Mouse (Mus musculus) cerebellum, adult (tissue): Measurements from ENCODE around the gene C8b.

Experiments used
- ATAC-seq: cut with Nextera tagmentation; 2 replicates; pipeline ENCODE4 v1.9.2; 2017; ENCODE audit warnings: mild to moderate bottlenecking, moderate library complexity, mixed read lengths; ENCODE audit not compliant: insufficient number of reproducible peaks, low FRiP score, low TSS enrichment

C8b gene

DNA sequence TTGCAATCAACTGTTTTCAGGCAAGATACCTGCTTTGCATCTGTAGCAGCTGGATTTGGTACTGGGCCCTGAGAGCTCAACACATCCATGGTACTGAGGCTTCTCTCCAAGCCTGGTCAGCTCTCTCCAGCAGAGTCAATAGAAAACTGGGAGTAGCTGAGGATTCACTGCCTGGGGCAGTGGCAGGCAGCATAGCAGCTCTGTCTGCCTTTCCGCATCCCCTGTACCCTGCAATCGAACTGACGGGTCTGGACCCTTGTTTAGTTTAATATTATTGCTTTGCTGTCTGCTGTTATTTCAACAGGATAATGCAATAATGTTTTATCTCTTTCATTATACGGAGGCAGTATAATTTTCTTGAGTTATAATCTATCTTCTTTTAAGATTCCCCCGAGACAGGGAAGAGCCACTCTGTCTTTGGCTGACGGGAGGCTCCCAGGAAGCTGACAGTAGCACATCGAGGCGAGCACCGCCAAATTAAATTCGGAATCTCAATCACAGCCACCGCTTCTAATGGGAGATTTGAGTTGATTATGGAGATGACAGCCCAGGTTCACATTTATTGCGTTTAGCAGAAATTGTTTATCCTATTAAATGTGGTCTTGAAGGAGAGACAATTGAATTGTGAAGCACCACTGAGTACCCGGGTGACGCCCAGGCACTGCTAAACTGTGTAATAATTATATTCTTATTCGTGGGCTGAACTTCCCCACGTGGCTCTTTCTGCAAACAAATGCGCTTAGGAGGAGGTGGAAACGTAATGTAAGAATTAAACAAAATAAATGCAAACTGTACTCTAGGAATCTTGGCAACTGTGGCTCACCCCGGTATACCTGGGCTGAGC lies 39.5 kb downstream of the C8b start:
- no peak for ATAC-seq

DNA sequence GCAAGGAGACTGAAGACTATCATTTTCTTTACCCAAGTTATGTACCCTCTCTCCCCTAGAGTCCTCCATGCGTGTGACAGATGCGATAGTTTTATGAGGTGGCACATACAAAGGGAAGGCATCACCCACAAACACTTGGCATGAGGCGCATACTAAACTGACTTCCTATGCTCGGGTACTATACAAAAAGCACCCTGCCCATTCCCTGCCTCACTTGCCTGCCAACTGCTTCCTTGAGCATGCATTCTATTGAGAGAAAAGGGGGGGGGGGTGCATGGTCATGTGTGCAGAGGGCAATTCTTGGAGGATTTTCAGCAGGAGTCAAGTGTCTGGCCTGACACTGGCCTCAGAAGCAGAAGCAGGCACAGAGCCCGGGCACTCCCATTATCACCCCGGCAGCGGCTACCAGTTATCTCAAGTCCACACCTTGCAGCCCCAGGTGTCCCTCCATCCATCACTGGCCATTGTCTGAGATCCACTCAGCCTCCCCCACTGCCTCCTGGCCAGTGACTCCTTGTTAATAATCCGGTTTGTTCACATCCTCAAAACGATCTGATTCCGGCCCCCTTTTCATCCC lies 44.7 kb downstream of the C8b start:
- ATAC-seq = no peak

DNA sequence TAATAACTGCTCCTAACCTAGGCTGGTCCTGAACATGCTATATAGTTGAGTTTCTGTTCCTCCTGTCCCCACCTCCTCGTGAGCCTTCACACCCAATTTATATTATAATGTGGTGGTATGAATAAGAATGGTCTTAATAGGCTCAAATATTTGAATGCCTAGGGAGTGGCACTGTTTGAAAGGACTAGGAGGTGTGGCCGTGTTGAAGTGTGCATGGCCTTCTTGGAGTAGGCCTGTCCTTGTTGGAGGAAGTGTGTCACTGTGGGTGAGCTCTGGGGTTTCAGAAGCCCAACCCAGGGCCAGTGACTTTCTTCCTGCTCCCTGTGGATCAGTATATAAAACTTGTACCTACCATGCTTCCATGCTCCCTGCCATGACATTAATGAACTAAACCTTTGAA lies 47.5 kb downstream of the C8b start:
- ATAC-seq = no peak

DNA sequence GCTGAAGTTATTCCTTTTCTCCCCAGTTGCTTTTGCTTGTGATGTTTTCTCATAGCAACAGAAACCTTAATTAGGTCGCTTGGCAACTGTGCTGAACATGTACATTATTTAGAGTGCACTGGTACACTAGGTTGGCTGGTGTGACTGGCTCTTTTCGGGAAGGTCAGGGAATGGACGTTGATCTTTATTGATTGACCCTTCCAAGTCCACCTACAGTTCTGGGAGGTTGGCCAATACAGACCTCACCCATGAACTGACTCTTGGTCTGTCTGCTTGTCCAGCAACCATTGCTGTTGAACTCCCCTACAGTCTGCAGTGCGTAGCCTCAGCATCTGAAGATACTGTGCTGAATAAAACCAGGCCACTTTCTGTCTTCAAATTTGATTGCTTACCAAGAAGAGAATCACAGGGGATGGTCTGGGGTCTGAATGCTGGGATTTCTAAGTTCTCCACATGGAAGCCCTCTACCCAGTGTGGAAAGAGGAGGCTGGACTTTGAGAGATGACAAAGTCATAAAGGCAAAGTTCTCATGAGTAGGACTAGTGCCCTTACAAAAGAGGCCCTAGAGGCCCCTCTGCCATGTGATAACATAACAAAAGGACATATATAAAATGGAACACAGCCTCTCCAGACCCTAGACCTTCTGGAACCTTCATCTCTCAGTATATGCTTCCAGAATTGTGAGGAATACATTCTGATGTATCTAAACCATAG lies 50.6 kb downstream of the C8b start:
- no peak for ATAC-seq

DNA sequence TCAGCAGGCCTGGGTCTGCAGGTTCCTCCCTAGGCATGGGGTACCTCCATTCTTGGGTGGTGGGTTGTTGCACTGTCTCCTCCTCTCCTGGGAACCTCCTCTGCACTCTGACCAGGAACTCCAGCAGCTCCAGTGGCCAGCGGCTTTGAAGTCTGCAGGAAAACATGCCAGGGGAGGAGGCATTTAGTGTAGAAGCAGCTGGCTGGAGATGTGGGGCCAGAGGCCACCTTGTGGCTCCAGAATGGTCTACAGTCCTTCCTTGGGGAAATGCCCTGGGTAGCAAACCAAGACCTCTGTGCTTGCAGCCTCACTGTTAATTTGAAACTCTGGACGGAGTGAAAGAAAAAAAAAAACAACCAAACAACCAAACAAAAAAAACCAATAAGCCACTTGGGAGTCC lies 51.4 kb downstream of the C8b start:
- ATAC-seq = no peak

DNA sequence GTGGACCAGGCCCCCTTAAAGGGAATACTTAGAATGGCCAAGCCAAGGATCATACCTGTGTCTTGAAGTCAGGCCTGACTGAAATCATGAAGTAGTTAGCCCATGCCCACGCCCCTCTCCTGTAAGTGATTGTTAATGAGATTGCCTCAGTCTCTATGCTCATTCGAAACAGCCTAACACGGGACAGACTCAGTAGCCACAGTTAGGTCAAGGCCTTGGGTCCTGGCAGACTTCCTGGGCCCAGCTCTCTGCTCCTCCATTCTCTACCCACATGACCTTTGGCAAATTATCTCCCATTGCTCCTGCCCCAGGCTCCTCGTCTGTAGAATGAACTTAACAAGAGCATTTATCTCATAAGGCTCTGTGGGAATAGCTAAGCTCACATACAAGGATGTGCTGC lies 52.9 kb downstream of the C8b start:
- no peak for ATAC-seq

DNA sequence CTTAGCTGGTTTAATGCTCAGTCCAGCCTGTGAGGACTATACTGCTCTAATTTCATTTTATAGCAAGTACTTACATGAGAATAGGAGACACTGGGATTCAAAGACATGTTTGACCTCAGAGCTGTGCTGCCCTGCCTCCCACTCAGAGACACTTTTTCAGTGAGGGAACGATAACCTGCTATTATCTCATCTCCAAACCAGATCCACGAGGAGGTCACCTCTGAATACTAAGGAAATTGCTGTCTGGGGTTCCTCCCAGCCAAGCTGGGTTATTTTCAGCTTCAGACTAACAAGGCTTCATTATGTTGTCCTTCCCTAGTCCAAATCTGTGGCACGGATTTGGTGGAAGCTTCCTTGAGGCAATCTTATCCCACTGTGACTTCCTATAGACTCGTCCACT lies 53.8 kb downstream of the C8b start:
- ATAC-seq = no peak

DNA sequence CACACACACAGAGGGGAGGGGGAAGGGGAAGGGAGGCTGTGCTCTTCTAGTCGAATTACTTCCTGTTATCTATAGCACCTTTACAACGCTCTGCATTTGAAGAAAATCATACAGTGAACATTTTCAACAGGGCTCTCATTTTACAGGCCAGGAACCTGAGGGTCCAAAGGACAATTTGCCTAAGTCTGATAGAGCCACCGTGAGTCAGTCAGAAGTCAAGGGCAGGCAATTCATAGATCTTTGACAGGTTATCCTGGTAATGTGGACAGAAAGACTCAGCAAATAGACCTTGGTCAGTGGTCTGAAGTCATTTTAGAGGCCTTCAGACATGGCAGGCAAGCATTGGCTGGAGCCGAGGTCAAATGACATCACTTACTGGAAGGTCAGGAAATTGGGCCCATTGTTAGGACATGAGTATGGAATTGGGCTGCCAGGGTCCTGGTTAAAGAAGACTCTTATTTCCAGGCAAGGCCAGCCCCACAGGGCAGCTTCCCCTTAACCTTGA lies 57.5 kb downstream of the C8b start:
- no peak for ATAC-seq

DNA sequence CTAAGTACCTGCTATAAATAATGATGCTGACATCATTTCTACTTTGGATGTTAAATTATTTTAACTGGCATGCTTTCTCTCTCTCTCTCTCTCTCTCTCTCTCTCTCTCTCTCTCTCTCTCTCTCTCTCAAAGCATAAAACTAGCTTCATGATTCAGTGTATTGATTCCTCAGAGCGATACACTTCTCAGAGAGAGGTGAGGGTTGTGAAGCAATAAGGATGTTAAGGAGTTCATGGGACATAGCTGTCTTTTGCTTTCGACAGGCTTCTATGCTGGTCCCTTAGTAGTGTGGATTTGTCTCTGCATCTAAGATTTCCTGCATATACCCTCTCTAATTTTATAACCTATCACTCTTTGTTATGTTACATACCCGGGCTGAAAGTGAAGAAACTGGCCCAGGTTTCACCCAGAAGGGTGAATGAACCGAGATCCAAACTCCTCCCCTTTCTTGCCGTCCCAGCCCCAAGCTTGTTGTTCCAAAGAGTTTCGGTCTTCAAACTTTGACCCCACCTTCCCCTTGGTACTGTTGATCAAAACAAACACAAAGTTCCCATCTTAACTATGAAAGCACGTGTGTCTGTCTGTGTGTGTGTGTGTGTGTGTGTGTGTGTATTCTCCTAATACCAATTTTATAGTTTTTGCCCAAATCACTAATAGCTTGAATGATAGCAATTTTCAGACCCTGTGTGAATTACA lies 58.4 kb downstream of the C8b start:
- no peak for ATAC-seq

DNA sequence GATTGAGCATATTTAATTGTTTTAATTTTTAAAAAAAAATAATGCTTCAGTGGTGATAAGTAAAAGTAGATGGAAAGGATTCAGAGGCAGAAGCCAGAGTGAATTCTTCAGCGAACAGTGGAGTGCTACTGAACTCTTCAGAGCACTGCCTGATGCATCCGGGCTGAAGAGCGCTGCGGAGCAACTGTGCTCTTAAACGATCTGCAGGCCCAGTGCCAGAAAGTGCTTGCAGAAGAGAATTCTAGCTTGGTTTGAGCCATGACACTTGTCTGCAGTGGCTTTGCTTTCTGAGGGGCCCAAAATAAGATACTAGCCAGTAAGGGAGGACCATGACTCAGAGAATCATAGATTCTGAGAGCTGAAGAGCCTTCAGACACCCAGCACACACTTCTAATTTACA lies 62.8 kb downstream of the C8b start:
- no peak for ATAC-seq

DNA sequence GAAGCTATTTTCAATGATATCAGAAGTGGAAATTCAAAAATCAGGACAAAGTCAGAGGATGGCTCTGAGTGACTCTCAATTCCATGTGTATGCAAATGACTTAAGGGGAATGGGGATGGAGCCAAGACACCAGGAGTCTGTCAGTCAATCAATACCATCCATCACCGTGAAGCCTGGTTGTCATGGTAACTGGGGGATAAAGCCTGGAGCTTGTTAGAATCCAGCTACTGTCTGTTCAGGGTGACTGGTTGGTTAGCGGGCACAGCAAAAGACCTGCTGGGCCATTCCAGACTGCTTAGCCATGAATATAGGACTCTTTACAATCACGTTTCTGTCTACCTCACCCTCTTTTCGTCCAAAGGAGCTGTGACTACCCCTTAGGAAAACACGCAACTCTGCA lies 69.0 kb downstream of the C8b start:
- no peak for ATAC-seq

DNA sequence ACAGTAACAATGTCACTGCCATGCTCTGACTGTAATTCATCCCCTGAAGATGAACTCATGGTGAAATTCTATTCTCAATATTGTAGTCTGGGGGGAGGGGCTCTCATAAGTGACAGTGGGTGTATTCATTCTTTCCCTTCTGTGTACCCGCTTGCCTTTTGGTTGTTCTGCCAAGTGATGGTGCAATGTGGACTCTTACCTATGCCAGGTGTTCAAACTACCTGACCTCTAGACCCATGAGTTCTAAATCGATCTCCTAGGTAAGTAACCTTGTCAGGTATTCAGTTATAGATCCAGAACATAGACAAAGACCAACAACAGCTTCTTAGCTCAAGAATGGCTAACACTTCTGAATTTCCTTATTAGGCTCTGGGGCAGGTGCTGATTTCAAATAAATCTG lies 72.2 kb downstream of the C8b start:
- ATAC-seq = no peak

DNA sequence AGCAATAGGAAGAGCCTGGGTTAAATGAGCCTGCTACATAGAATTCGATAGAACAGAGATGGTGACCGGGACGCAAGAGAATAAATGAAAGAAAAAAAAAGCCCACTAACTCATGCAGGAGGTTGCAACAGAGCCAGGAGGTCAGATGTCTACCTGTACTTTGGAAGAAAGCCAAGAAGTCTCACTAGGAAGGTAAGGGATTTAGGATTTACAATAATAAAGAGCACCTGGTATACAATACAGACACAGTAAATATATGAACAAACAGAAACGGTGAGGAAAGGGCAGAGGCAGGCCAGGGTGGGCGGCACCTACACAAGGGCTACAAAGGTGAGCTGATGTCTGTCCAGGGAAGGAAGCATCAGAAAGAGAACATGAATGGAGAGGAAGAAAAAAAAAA lies 76.1 kb downstream of the C8b start:
- ATAC-seq = no peak

DNA sequence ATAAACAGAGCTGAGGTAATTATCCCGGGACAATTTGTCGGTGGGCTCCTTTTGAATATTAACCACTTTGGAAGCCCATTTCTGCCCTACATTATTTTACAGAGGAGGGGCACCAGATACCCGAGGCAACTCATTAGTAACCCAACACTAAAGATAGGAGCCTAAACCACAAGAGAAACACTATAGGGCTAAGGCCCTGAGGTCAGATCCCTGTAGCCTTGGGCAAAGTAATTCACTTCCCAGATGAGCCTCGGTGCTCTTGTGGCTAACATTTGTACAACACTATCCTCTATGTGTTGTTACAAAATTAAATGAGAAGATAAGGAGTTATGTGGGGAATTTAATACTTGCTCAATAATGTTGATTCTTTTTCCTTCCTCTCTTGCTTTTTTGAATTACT lies 77.4 kb downstream of the C8b start:
- ATAC-seq = no peak
